Mouse (Mus musculus) C2C12 (cell line): ENCODE results near the gene Slc6a9. TPM values are rescaled to one million over a fixed set of nuclear protein-coding genes. Genes with fewer than 3 reads are reported as not detected.

ENCODE experiments used
- H3K27me3 ChIP-seq: one replicate; pipeline ENCODE4 v1.6.1; 2011; ENCODE audit not compliant: control insufficient read depth, insufficient read depth, insufficient read length
- H3K36me3 ChIP-seq: one replicate; pipeline ENCODE4 v1.6.1; 2011; ENCODE audit not compliant: control insufficient read depth, insufficient read depth
- H3K4me3 ChIP-seq: one replicate; pipeline ENCODE4 v1.5.1; 2011; ENCODE audit warnings: mild to moderate bottlenecking, control low read depth; ENCODE audit not compliant: poor library complexity, insufficient read depth, severe bottlenecking
- H3K79me2 ChIP-seq: one replicate; pipeline ENCODE4 v1.6.1; 2011; ENCODE audit not compliant: control insufficient read depth, insufficient read depth
- H3K79me3 ChIP-seq: one replicate; pipeline ENCODE4 v1.6.1; 2011; ENCODE audit warnings: low read depth, control low read depth
- H3ac ChIP-seq: one replicate; pipeline ENCODE3; 2011; ENCODE audit warnings: low read depth; ENCODE audit not compliant: control insufficient read depth, insufficient read length
- CEBPB ChIP-seq: IDR thresholded peaks from one replicate; pipeline ENCODE4 v1.6.1; 2011; ENCODE audit warnings: low read depth, mild to moderate bottlenecking, control low read depth, moderate library complexity
- CTCF ChIP-seq: IDR thresholded peaks from one replicate; pipeline ENCODE4 v1.5.1; 2011; ENCODE audit not compliant: control insufficient read depth, insufficient read depth, insufficient read length
- FOSL1 ChIP-seq: IDR thresholded peaks from one replicate; pipeline ENCODE4 v1.8.0; 2011; ENCODE audit warnings: mild to moderate bottlenecking, low read length; ENCODE audit not compliant: poor library complexity, insufficient read depth, severe bottlenecking
- MAX ChIP-seq: IDR thresholded peaks from one replicate; pipeline ENCODE4 v1.6.1; 2011; ENCODE audit warnings: mild to moderate bottlenecking, control low read depth
- MYOD1 ChIP-seq: IDR thresholded peaks from one replicate; pipeline ENCODE4 v1.6.1; 2011; ENCODE audit warnings: low read depth; ENCODE audit not compliant: control insufficient read depth, insufficient read length
- MYOG ChIP-seq: IDR thresholded peaks from one replicate; pipeline ENCODE4 v1.6.1; 2011; ENCODE audit not compliant: control insufficient read depth, insufficient read length; ENCODE audit errors: extremely low read depth
- USF1 ChIP-seq: IDR thresholded peaks from one replicate; pipeline ENCODE4 v1.6.1; 2011; ENCODE audit warnings: low read depth, mild to moderate bottlenecking, control low read depth, moderate library complexity
- polyA plus RNA-seq: library from polyadenylated mRNA; unstranded; fragments of >200 nt; fragmentation: generic; extraction: Trizol; gene quantifications from one replicate; pipeline ENCODE4 v1.2.1, GENCODE M21; 2012; ENCODE audit warnings: missing spikeins

Gene Slc6a9
- polyA plus RNA-seq, 1 experiment = 14.4 TPM

DNA sequence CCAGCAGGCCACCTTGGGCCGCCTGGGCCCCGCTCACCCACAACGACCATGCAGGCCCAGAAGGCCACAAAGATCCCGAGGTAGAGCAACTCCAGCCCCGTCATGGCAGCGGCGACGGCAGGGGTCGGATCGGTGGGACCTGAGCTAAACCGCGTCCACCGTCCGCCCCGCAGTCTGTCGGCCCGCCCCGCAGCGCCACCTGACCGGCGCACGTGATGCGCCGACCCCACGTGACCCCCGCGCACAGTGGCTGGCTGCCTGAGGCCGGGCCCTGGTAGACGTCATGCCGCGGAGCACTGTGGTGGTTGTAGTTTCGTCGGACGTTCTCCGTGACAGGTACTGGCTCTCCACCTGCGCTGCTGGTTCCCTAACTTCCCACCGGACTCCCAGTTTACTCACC is 52.8 kb downstream of the Slc6a9 start, which contains the start of gene Atp6v0b:
TSS of gene Atp6v0b (minus strand) at position 201 of the 400 bp plus-strand sequence.
- Histone ChIP-seq H3K4me3 (peak within 1 kb of the TSS; percentile 64), H3K27me3 (no peaks in the 10 kb centered on the region), H3K36me3 (peaks cover 7% of the 10 kb centered on the region), H3K79me2 (peaks cover 56% of the 10 kb centered on the region), H3ac (peak within 1 kb of the TSS; percentile 76), H3K79me3 (peaks cover 15% of the 10 kb centered on the region)
- TF ChIP-seq CTCF = no peak
- peak; percentile 99 for TF ChIP-seq USF1
- peak; percentile 81 for TF ChIP-seq MAX

DNA sequence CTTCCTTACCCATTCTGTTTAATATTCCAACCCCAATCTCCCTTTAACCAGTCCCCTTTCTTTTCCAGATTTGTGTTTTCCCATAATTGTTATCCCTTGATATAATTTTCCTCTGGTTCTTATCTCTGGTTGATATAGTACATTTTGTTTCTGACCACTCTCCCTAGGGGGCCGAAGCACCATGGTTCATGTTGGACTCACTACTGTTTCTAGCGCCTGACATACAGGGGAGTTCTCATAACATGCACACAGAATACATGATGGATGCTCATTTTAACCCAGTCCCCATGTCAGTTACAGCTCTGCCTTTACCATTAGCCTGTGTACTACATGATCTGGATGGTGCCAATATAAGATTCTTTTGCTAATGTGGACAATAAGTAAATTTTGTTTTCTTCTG is 53.6 kb downstream of the Slc6a9 start:
- TF ChIP-seq MYOD1 (no peak), CTCF (no peak), USF1 (no peak), MAX (no peak), CEBPB (no peak), MYOG (no peak), FOSL1 (no peak)
- Histone ChIP-seq H3K4me3 (no peak overlapping the region), H3K79me2 (peaks cover 50% of the 10 kb centered on the region), H3ac (no peak overlapping the region), H3K79me3 (peaks cover 15% of the 10 kb centered on the region), H3K27me3 (no peaks in the 10 kb centered on the region), H3K36me3 (peaks cover 7% of the 10 kb centered on the region)

DNA sequence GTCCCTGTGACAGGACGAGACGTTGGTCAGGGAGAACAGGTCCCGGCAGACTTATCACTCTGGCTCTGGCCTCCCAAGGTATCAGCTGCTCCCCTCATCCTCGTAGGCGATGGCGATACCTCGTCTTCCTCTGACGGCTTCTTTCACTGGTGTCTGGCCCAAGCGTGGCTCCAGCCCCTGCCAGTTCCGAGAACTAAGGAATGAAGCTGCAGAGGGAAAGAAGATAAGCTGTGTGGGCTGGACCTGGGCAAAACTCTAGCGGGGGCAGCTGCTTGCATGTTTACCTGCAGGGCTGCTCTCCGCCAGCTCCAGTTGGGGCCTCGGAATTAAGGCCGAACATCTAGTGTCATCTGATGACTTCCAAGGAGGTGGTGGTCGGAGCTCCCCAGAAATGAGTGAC is 55.2 kb downstream of the Slc6a9 start:
- Histone ChIP-seq H3ac (no peak overlapping the region), H3K79me3 (peaks cover 15% of the 10 kb centered on the region), H3K4me3 (no peak overlapping the region), H3K36me3 (peaks cover 17% of the 10 kb centered on the region), H3K79me2 (peaks cover 39% of the 10 kb centered on the region), H3K27me3 (no peaks in the 10 kb centered on the region)
- TF ChIP-seq CEBPB (no peak), MYOG (no peak), USF1 (no peak), CTCF (no peak), FOSL1 (no peak), MAX (no peak), MYOD1 (no peak)

DNA sequence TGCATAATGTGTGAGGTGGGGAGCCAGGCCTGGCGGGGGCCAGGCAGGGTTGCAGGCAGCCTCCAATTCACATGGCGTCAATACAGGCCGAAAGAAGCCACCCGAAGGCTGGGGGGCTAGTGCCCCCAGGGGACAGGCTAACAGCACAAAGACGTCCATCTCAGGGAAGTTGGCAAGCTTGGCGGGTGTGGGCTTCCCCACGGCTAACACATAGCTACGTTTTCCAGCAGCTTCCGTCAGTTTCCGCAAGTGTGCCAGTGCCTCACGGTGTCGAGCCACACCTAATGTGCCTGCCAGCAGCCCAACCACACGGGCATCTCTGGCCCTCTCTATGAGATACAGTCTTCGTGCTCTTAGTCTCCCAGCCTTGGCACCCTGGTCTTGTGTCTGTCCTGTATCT is 55.7 kb downstream of the Slc6a9 start:
- TF ChIP-seq MYOG = no peak
- no peak for TF ChIP-seq MAX
- TF ChIP-seq CTCF = no peak
- TF ChIP-seq USF1 = no peak
- no peak for TF ChIP-seq CEBPB
- no peak for TF ChIP-seq FOSL1
- no peak for TF ChIP-seq MYOD1
- Histone ChIP-seq H3K27me3 (no peaks in the 10 kb centered on the region), H3K36me3 (peaks cover 17% of the 10 kb centered on the region), H3K79me2 (peaks cover 35% of the 10 kb centered on the region), H3ac (no peak overlapping the region), H3K4me3 (no peak overlapping the region), H3K79me3 (peaks cover 15% of the 10 kb centered on the region)

DNA sequence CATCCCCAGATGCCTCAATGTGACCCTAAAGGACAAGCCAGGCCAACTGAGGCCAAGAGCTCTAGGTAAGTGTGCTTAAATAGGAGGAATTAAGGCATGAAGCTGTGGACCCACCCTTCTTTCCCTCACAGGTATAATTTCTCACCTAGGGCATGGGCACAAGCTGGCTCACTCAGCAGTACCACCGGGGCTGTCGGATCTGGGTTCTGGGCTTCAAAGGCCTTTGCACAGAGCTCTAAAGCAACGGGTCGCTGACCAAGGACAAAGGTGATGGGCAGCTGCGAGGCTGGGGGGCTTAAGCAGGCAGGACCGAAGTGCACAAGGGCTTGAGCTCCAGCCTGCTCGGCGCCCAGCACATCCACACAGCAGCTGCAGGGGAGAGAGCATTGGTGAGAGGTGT is 56.4 kb downstream of the Slc6a9 start:
- TF ChIP-seq MAX (no peak), CEBPB (no peak), FOSL1 (no peak), USF1 (no peak), MYOD1 (no peak), CTCF (no peak), MYOG (no peak)
- peaks cover 23% of the 10 kb centered on the region for H3K36me3 ChIP-seq
- H3K27me3 ChIP-seq = no peaks in the 10 kb centered on the region
- H3K79me3 ChIP-seq = peaks cover 12% of the 10 kb centered on the region
- peak overlapping the region; percentile 11 for H3K4me3 ChIP-seq
- H3K79me2 ChIP-seq = peaks cover 28% of the 10 kb centered on the region
- H3ac ChIP-seq = peak overlapping the region; percentile 49

DNA sequence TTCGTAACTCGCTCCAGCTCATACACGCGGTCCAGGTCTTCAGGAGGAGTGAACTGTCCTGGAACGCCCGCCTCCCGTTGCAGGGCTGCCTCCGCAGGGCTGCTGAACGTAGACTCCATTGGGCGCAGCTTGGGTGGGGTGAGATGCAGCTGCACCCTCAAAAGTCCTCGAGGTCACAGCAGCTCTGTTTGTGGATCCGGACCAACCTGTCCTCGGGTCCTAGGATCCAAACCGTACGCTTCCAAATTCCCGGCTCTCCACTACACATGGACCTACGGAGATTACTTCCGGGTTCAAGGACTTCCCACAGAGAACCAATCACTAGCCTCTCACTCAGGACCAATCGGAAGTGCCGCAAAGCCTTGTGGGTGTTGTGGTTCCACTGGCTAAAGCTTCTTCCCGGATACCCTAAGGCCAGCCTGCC is 57.4 kb downstream of the Slc6a9 start, which contains the start of gene Dph2:
TSS of gene Dph2 (minus strand) at position 295 of the 424 bp plus-strand sequence.
- Histone ChIP-seq H3K79me2 (peaks cover 18% of the 10 kb centered on the region), H3K27me3 (no peaks in the 10 kb centered on the region), H3K79me3 (peaks cover 5% of the 10 kb centered on the region), H3K36me3 (peaks cover 26% of the 10 kb centered on the region), H3ac (peak within 1 kb of the TSS; percentile 98), H3K4me3 (peak within 1 kb of the TSS; percentile 89)
- TF ChIP-seq MYOD1 (no peak), USF1 (no peak), CEBPB (no peak), MAX (peak; percentile 56), FOSL1 (no peak)
